Mouse (Mus musculus): ENCODE results near the gene Krt5. TPM values are rescaled to one million over a fixed set of nuclear protein-coding genes. Genes with fewer than 3 reads are reported as not detected.
"Not testable (repeated sequence)": the region's sequence is repeated elsewhere in the genome, so short reads cannot be mapped to it uniquely, and the experiment has no call there.

The Krt5 gene
- total RNA-seq (2017), result not detected in 3 replicates

- ATAC-seq (replicated peaks; ENCODE audit: insufficient number of reproducible peaks, low FRiP score, low TSS enrichment, poor library complexity, severe bottlenecking), result no peak
Observed at GRCm38 (mm10) chr15:101712720-101713119, at the start of gene Krt5. Gene Krt5 (minus strand): TSS chr15:101712898.

GRCm38 (mm10) chr15:101742711-101743110 lies 30.0 kb upstream of the Krt5 start, which contains the start of gene Krt71:
Gene Krt71 (minus strand): TSS chr15:101743109.
- ATAC-seq (replicated peaks; ENCODE audit: insufficient number of reproducible peaks, low FRiP score, low TSS enrichment, poor library complexity, severe bottlenecking), result no peak

- ATAC-seq (replicated peaks; ENCODE audit: insufficient number of reproducible peaks, low FRiP score, low TSS enrichment, poor library complexity, severe bottlenecking), result no peak
Observed at GRCm38 (mm10) chr15:101737786-101738185, 25.1 kb upstream of the Krt5 start.

DNA sequence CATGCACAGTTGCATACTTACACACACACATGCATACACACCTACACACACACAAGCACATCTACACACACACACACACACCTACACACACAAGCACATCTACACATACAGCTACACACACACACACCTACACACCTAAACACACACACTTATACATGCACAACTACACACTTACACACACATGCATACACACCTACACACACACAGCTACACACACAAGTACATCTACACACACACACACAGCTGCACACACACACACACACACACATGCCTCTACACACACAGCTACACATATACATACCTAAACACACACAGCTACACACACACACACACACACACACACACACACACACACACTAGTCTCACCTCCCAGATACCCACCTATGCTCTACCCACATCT lies 18.0 kb upstream of the Krt5 start:
- ATAC-seq (replicated peaks; ENCODE audit: insufficient number of reproducible peaks, low FRiP score, low TSS enrichment, poor library complexity, severe bottlenecking), result no peak

DNA sequence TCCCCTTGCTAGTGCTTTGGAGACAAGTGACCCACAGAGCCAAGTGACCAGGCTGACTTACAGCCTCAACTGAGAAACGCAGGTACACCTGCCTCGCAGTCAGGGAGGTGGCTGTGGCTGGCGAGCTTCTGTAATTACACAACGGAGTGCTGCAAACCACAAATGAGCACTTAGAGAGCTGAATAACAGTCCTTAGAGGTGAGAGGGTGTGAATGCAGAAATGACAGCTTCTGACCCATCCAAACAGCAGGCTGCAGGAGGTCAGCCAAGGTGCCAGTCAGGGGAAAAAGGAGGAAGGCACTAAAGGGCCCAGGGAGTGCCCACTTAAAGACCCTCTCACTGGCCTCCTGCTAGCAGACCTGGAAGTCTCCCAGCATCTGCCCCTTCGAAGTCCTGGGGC lies 12.0 kb upstream of the Krt5 start:
- no peak for ATAC-seq (replicated peaks; ENCODE audit: insufficient number of reproducible peaks, low FRiP score, low TSS enrichment, poor library complexity, severe bottlenecking)

GRCm38 (mm10) chr15:101715831-101716230 lies 3.1 kb upstream of the Krt5 start:
- no peak for ATAC-seq (replicated peaks; ENCODE audit: insufficient number of reproducible peaks, low FRiP score, low TSS enrichment, poor library complexity, severe bottlenecking)

DNA sequence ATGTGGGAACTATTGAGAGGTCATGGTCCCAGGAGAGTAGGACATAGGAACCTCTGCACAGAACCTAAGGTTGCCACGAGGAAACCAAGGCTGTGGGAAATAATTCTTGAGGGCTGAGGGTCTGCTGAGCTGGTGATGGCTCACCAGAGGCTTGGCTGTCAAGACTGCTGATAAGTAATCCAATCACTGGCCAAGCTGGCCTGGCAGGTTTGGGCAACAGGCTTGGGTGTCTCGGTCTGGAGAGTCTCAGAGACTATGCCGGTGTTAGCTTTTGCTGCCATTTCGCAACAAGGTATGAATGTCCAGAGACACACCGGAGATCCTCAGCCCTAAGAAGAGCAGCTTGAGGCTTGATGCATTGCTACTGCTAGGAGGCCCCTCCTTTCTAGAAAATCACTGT lies 1.7 kb upstream of the Krt5 start:
- no peak for ATAC-seq (replicated peaks; ENCODE audit: insufficient number of reproducible peaks, low FRiP score, low TSS enrichment, poor library complexity, severe bottlenecking)

DNA sequence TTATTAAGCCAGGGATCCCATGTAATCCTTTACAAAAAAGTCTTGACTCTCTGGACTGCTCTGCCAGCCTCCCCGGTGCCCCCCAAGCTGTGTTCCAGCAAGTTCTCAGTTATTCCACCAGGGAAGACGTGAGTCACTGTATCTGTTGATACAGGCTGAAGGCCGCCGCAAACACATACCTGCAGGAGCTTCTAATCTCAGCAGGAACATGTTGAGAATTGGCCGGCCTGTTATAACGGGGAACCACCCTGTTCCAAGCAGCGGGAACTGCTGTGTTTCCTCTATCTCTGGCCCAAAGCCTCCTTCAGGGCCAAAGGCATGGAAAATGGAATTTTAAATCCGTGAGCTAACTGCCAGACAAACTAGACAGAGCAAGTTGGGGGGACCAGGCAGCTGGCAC lies 1.0 kb upstream of the Krt5 start:
- ATAC-seq (replicated peaks; ENCODE audit: insufficient number of reproducible peaks, low FRiP score, low TSS enrichment, poor library complexity, severe bottlenecking), result no peak

DNA sequence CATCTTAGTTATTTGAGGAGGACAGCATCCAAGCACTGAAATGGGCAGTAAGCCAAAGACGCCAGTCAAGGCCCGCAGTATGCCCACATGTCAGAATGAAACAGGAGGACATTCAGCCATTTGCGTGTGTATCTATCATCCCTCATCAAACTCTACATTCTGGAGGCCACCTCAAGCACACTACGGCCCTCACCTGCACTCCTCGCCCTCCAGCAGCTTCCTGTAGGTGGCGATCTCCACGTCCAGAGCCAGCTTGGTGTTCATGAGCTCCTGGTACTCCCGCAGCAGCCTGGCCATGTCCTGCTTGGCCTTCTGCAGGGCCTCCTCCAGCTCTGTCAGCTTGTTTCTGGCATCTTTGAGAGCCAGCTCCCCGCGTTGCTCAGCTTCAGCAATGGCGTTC lies 4.0 kb downstream of the Krt5 start:
- ATAC-seq (replicated peaks; ENCODE audit: insufficient number of reproducible peaks, low FRiP score, low TSS enrichment, poor library complexity, severe bottlenecking), result no peak

DNA sequence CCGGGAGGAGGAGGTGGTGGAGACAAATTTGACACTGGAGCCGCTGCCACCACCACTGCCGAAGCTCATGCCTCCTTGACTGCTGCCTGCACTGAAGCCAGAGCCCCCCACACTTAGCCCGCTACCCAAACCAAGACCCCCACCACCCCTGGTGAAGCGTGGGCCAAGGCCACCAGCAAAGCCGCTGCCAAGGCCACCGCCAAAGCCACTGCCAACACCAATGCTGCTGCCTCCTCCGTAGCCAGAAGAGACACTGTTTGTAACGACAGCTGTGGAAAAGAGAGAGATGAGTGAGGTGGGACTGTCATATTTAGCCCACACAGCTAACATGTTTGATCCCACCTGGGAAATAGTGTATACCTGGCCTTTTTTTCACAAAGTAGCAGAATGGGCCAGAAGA lies 5.2 kb downstream of the Krt5 start:
- ATAC-seq (replicated peaks; ENCODE audit: insufficient number of reproducible peaks, low FRiP score, low TSS enrichment, poor library complexity, severe bottlenecking), result no peak

DNA sequence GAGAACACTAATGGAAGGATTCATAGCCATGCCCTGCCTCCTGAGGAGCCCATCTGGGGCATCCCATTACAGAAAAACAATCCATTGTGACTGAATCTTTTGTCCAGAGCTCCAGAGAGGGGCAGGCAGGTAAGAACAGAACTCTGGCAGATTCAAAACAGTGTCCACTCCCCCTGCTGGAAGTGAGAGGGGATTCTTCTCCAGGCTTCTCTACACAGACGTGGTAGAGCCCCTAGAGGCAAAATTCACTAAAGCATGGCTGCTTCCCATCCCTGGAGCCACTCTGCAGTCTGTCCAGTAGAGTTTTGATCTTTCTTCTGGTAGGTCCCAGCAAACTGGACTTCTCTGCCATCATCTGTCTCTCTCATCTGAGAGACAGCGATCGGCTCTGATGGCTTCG lies 8.6 kb downstream of the Krt5 start:
- ATAC-seq (replicated peaks; ENCODE audit: insufficient number of reproducible peaks, low FRiP score, low TSS enrichment, poor library complexity, severe bottlenecking), result no peak

DNA sequence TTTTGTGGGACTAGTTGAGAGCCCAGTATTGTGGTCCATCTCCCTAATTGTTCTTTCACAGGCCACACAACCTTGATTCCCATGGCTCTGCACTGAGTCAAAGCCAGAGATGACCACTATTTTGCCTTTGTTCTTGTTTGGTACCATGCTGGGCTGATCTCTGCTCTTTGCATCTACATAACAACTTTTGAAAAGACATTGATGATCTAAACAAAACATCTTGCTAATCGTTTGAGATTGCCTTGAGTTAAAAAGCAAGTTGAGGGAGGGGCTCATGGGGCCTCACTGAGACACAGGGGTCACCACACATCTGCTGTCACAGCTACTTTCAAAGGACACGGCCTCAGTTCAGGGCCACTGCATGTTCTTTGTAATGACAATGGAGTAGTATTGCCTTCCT lies 10.3 kb downstream of the Krt5 start:
- no peak for ATAC-seq (replicated peaks; ENCODE audit: insufficient number of reproducible peaks, low FRiP score, low TSS enrichment, poor library complexity, severe bottlenecking)

DNA sequence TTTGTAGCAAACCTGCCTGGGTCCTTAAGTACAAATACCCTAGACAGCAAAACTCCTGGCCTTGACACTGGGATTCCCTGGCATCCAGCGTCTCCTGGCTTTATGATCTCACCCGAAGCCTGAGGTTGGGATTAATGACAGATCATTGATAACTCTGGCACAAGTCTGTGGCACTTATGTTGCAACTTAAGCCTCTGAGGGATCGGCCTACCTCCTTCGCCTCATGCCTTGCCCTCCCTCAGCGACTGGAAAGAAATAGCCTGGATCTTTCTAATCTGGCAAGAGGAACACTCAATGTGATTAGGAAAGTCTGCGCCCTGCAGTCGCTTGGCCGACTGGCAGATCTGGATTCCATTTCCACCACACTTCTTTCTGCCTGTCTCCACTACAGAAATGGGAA lies 12.8 kb downstream of the Krt5 start:
- ATAC-seq (replicated peaks; ENCODE audit: insufficient number of reproducible peaks, low FRiP score, low TSS enrichment, poor library complexity, severe bottlenecking), result no peak

GRCm38 (mm10) chr15:101699192-101699591 lies 13.5 kb downstream of the Krt5 start:
- no peak for ATAC-seq (replicated peaks; ENCODE audit: insufficient number of reproducible peaks, low FRiP score, low TSS enrichment, poor library complexity, severe bottlenecking)

GRCm38 (mm10) chr15:101697326-101698188 lies 15.1 kb downstream of the Krt5 start:
- ATAC-seq (replicated peaks; ENCODE audit: insufficient number of reproducible peaks, low FRiP score, low TSS enrichment, poor library complexity, severe bottlenecking), result no peak

GRCm38 (mm10) chr15:101694207-101694606 lies 18.5 kb downstream of the Krt5 start, which contains the start of gene Krt6a:
Gene Krt6a (minus strand): TSS chr15:101694307.
- ATAC-seq (replicated peaks; ENCODE audit: insufficient number of reproducible peaks, low FRiP score, low TSS enrichment, poor library complexity, severe bottlenecking), result no peak

GRCm38 (mm10) chr15:101690460-101690859 lies 22.2 kb downstream of the Krt5 start:
- ATAC-seq (replicated peaks; ENCODE audit: insufficient number of reproducible peaks, low FRiP score, low TSS enrichment, poor library complexity, severe bottlenecking), result not testable (repeated sequence)

GRCm38 (mm10) chr15:101688161-101688560 lies 24.5 kb downstream of the Krt5 start:
- ATAC-seq (replicated peaks; ENCODE audit: insufficient number of reproducible peaks, low FRiP score, low TSS enrichment, poor library complexity, severe bottlenecking), result no peak

DNA sequence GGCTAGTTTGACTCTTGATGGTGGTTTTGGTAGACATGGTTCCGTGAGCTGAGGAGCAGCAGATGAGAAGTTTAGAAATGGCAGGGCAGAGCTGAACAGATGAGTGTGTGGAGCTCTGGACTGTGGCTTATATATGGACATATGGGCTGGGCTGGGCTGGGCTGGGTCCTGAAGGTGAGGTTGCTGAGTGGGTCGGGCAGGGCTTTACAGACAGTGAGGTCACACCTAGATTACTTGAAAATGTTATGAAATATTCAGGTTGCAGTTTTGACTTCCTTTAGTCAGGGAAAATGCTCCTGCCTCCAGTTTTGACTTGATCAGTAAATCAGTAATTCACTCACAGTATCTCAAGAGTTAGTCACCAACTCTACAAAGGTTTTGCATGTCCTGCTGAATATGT lies 32.5 kb downstream of the Krt5 start, which contains the start of gene Krt6b:
Gene Krt6b (minus strand): TSS at position 101 of the 400 bp plus-strand sequence.
- no peak for ATAC-seq (replicated peaks; ENCODE audit: insufficient number of reproducible peaks, low FRiP score, low TSS enrichment, poor library complexity, severe bottlenecking)

GRCm38 (mm10) chr15:101675978-101676377 lies 36.7 kb downstream of the Krt5 start:
- no peak for ATAC-seq (replicated peaks; ENCODE audit: insufficient number of reproducible peaks, low FRiP score, low TSS enrichment, poor library complexity, severe bottlenecking)
